Mouse (Mus musculus): Measurements from ENCODE around the gene Fryl. TPM values are rescaled to one million over a fixed set of nuclear protein-coding genes. Genes with fewer than 3 reads are reported as not detected.

Gene Fryl
- polyA plus RNA-seq, 1 experiment from 2014 or later, result 23.3 TPM

DNA sequence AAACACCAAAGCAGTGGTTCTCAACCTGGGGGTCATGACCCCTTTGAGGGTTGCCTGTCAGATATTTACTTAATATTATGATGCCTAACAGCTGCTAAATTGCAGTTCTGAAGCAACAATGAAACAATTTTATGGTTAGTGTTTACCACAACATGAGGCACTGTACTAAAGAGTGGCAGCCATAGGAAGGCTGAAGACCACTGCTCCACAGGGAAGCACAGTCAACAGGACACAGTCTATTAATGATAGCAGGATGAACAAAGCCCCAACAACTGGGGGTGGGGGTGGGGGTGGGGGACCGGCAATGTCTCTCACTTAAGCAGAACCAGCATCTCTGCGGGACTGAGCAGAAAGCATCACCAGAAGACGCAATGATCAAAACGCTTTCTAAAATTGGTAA lies 80.1 kb downstream of the Fryl start:
- Histone ChIP-seq H3K9me3 (no peaks in the 10 kb centered on the region), H3K4me2 (no peak overlapping the region), H3K27ac (no peak overlapping the region), H3K36me3 (no peaks in the 10 kb centered on the region), H3K4me1 (replicated peaks) (peaks cover 14% of the 10 kb centered on the region), H3K9ac (replicated peaks) (no peak overlapping the region), H3K27me3 (no peaks in the 10 kb centered on the region), H3K4me3 (replicated peaks) (no peak overlapping the region)
- WGBS, result 85% methylated on average over 4 of the region's 4 CpGs
- no peak for ATAC-seq (ENCODE audit: insufficient number of reproducible peaks, insufficient read depth, low FRiP score, low TSS enrichment, low read depth)

DNA sequence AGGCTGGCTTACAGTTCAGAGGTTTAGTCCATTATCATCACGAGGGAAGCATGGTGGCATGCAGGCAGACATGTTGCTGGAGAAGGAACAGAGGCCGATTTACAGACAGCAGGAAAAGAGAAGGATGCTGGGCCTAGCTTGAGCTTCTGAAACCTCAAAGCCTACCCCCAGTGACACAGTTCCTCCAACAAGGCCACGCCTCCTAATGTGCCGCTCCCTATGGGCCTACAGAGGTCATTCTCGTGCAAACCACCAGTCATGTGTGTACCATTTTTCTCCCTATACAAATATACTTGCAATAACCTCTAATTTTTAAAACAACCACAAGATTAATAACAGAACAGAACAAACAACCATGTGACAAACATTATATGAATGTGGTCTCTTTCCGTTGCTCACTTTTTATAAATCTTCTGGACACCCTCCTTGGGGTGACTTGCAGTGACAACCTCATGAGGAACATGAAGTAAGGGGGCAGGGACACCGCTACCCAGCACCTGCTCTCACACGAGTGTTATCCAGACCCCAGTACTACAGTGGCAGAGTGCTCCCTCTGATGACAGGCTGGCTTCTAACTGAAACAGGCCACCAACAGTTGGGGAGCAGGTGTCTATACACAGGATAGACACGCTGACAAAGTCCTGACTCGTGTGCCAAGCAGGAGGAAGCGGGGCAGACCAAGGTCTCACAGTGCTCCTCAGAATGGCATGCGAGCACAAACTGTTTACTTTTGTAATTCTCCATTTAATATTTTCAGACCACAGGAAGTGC lies 80.9 kb downstream of the Fryl start:
- H3K4me1 ChIP-seq (replicated peaks), result peaks cover 17% of the 10 kb centered on the region
- 90% methylated on average over 12 of the region's 12 CpGs for WGBS
- H3K9ac ChIP-seq (replicated peaks), result no peak overlapping the region
- no peaks in the 10 kb centered on the region for H3K27me3 ChIP-seq
- no peak overlapping the region for H3K4me2 ChIP-seq
- no peaks in the 10 kb centered on the region for H3K9me3 ChIP-seq
- no peak for ATAC-seq (ENCODE audit: insufficient number of reproducible peaks, insufficient read depth, low FRiP score, low TSS enrichment, low read depth)
- H3K36me3 ChIP-seq, result no peaks in the 10 kb centered on the region
- no peak overlapping the region for H3K4me3 ChIP-seq (replicated peaks)
- H3K27ac ChIP-seq, result no peak overlapping the region

DNA sequence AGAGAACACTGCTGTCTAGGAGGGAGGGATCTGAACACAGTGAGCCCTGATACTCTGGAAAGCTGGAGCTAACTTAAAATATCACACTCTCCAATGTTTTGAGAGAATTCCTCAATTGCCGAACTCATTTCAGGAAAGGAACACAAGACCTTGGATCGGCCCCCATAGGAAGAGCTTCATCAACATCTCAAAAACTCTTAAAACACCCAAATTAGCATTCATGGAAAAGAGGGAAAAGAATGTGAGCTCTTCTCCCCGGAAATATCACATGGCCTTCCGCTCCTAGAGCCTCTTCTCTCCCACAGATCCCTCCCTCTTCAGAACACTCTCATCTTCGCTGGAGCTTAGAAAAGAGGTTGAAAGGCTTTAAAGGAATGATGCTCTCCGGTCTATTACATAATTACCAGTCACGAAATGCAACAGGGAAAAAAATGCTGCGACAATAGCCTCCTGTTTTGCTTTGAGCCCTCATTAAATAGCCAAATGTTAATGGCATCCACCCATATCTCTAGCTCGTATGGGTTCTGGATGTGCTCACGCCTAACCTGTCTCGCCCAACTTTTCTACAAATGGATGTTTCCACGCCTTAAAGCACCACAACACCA lies 84.4 kb downstream of the Fryl start:
- no peaks in the 10 kb centered on the region for H3K27me3 ChIP-seq
- H3K36me3 ChIP-seq, result no peaks in the 10 kb centered on the region
- H3K4me1 ChIP-seq (replicated peaks), result peaks cover 19% of the 10 kb centered on the region
- no peak overlapping the region for H3K27ac ChIP-seq
- H3K4me2 ChIP-seq, result no peak overlapping the region
- ATAC-seq (ENCODE audit: insufficient number of reproducible peaks, insufficient read depth, low FRiP score, low TSS enrichment, low read depth), result no peak
- WGBS, result 73% methylated on average over 12 of the region's 12 CpGs
- H3K9ac ChIP-seq (replicated peaks), result no peak overlapping the region
- no peak overlapping the region for H3K4me3 ChIP-seq (replicated peaks)
- H3K9me3 ChIP-seq, result no peaks in the 10 kb centered on the region

DNA sequence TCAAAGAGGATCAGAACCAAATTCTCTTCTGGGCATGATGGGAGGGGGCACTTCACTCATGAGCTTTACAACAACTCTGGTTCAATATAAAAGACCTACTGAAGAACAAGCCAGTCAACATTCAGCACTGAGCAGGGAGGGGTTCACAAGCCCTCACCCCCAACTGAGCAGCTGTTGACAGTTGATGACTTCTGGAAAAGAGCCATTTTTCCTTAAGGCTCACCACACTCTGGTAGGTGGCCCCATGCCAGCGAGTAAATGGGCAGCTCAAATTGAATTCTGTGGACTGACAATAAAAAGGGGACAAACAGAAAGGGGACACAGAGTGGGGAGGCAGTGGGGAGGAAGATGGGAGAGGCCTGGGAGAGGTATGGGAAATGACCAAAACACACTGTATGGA lies 85.2 kb downstream of the Fryl start:
- 47% methylated on average over 1 of the region's 1 CpGs for WGBS
- no peak overlapping the region for H3K4me2 ChIP-seq
- H3K27me3 ChIP-seq, result no peaks in the 10 kb centered on the region
- H3K9me3 ChIP-seq, result no peaks in the 10 kb centered on the region
- no peak overlapping the region for H3K9ac ChIP-seq (replicated peaks)
- ATAC-seq (ENCODE audit: insufficient number of reproducible peaks, insufficient read depth, low FRiP score, low TSS enrichment, low read depth), result no peak
- no peak overlapping the region for H3K4me3 ChIP-seq (replicated peaks)
- peaks cover 14% of the 10 kb centered on the region for H3K4me1 ChIP-seq (replicated peaks)
- no peak overlapping the region for H3K27ac ChIP-seq
- no peaks in the 10 kb centered on the region for H3K36me3 ChIP-seq

DNA sequence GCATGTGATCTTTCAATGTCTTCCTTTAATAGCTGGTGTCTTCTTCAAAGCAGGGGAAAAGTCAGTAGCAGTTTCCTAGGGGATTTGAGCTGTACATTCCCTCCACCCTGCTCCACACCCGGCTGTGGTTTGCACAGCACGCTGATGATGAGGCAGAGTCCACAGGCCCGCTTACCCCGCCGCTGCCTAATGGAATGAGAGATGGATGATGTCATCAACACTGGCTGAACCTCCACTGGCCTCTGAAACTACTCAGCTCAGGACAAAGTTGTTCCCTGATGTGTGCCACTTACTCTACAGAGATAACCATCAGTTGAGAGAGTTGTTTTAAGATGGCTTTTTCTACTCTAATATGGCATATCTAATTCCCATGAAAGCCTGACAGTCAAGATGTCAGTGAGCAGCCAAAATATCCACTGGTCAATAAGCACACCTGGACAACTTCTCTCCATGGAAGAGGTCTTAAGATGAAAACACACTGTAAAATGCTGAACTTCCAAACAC lies 87.6 kb downstream of the Fryl start:
- H3K9ac ChIP-seq (replicated peaks), result no peak overlapping the region
- ATAC-seq (ENCODE audit: insufficient number of reproducible peaks, insufficient read depth, low FRiP score, low TSS enrichment, low read depth), result no peak
- whole genome bisulfite sequencing, result 63% methylated on average over 5 of the region's 5 CpGs
- H3K4me1 ChIP-seq (replicated peaks), result peaks cover 14% of the 10 kb centered on the region
- H3K9me3 ChIP-seq, result no peaks in the 10 kb centered on the region
- no peaks in the 10 kb centered on the region for H3K27me3 ChIP-seq
- no peak overlapping the region for H3K27ac ChIP-seq
- H3K4me2 ChIP-seq, result no peak overlapping the region
- no peak overlapping the region for H3K4me3 ChIP-seq (replicated peaks)
- no peaks in the 10 kb centered on the region for H3K36me3 ChIP-seq

DNA sequence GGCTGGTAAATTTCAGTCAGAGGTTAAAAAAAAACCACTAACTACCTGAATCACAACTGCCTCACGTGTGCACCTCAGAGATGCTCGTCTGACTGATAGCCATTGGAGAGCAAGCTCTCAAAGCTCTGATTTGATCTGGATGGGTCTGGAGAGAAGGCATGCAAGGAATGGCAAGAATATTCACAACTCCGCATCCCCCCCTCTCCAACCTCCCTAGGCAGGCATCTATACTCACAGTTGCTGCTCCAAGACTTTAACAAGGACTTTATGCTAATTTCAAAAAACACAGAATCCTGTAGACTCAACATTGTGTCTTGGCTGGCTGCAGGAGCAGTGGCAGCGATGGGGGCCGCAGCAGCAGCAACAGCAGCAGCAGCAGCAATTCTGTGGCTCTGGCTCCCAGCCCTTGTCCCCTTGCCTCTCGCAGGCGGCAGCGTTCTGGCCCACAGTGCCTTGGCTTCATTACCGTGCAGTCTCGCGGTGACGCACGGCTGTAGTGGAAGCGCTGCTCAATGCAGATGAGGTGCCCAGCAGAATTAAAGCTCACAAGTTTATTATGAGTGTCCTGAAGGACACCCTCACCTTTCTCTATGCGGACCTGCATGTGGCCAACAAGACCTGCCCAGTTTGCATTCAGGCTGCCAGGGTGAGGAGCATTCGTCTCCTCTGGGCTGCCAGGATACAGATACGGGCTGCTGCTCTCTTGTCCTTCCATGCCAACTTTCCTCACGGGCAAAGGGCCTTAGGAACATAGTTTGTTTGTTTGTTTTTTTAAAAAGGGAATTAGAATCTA lies 88.2 kb downstream of the Fryl start:
- no peaks in the 10 kb centered on the region for H3K9me3 ChIP-seq
- WGBS, result 76% methylated on average over 18 of the region's 18 CpGs
- H3K9ac ChIP-seq (replicated peaks), result no peak overlapping the region
- no peak overlapping the region for H3K4me3 ChIP-seq (replicated peaks)
- no peaks in the 10 kb centered on the region for H3K36me3 ChIP-seq
- no peak overlapping the region for H3K4me2 ChIP-seq
- no peak for ATAC-seq (ENCODE audit: insufficient number of reproducible peaks, insufficient read depth, low FRiP score, low TSS enrichment, low read depth)
- H3K4me1 ChIP-seq (replicated peaks), result peaks cover 17% of the 10 kb centered on the region
- H3K27ac ChIP-seq, result no peak overlapping the region
- H3K27me3 ChIP-seq, result no peaks in the 10 kb centered on the region

DNA sequence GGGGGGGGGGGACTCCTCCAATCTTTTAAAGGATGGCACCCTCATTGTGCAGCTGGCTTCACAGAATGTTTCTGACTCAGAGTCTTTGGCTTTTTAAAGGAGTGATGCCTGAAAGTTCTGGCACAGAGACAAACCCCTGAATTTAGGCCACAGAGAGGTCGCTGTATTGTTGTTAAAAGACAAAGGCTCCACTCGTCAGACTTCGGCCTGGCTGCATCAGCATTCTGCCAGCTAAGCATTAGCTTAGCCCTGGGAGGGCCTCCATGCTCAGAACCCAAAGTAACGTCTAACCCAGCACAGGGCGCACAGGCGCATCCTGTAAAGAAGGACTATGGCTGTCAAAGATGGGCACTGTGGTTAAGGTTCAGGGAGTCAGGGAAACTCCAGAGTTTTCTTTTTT lies 92.4 kb downstream of the Fryl start:
- H3K4me3 ChIP-seq (replicated peaks), result no peak overlapping the region
- no peaks in the 10 kb centered on the region for H3K36me3 ChIP-seq
- H3K27ac ChIP-seq, result no peak overlapping the region
- ATAC-seq (ENCODE audit: insufficient number of reproducible peaks, insufficient read depth, low FRiP score, low TSS enrichment, low read depth), result no peak
- no peak overlapping the region for H3K4me2 ChIP-seq
- 76% methylated on average over 6 of the region's 6 CpGs for WGBS
- no peaks in the 10 kb centered on the region for H3K9me3 ChIP-seq
- peaks cover 19% of the 10 kb centered on the region for H3K4me1 ChIP-seq (replicated peaks)
- H3K27me3 ChIP-seq, result no peaks in the 10 kb centered on the region
- no peak overlapping the region for H3K9ac ChIP-seq (replicated peaks)

DNA sequence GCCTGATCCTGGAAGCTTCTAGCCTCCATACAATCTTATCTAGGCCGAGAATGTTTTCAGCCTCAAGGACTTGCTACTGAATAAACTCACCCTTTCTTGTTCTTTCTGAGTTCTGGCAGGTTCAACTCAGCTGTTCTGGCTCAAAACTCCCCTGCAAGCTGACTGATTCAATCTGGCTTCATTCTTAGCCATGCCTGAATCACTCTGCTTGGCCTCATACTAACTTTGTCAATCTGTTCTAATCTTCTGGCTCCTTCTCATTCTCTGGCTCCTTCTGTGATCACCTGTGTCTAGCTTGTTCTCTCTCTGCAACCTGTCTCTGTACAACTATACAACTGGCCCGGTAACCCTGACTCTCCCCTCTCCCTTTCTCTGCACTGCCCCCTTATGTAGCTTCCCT lies 93.9 kb downstream of the Fryl start:
- H3K27me3 ChIP-seq, result no peaks in the 10 kb centered on the region
- no peak overlapping the region for H3K27ac ChIP-seq
- H3K9me3 ChIP-seq, result no peaks in the 10 kb centered on the region
- H3K36me3 ChIP-seq, result no peaks in the 10 kb centered on the region
- no peak overlapping the region for H3K9ac ChIP-seq (replicated peaks)
- H3K4me1 ChIP-seq (replicated peaks), result peaks cover 18% of the 10 kb centered on the region
- ATAC-seq (ENCODE audit: insufficient number of reproducible peaks, insufficient read depth, low FRiP score, low TSS enrichment, low read depth), result no peak
- H3K4me3 ChIP-seq (replicated peaks), result no peak overlapping the region
- WGBS, result 92% methylated on average over 2 of the region's 2 CpGs
- no peak overlapping the region for H3K4me2 ChIP-seq

DNA sequence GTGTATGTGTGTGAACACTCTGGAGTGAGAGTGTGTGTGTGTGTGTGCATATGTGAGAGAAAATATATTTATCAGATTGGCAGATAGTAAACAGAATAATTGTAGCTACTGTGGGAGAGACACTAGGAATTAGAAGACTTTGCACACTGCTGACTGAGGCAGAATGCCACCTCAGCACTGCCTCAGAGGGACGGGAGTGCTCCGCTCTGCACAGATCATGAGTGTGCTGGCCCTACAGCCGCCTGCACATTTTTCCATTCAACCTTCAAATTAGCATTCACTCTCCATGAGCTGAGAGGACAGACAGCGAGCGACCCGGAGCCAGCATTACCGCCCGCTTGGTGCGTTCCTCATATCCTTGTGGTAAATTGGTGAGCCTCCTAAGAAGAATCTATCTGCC lies 96.0 kb downstream of the Fryl start:
- H3K4me2 ChIP-seq, result no peak overlapping the region
- H3K27ac ChIP-seq, result no peak overlapping the region
- 94% methylated on average over 9 of the region's 9 CpGs for WGBS
- ATAC-seq (ENCODE audit: insufficient number of reproducible peaks, insufficient read depth, low FRiP score, low TSS enrichment, low read depth), result no peak
- H3K36me3 ChIP-seq, result no peaks in the 10 kb centered on the region
- no peak overlapping the region for H3K4me3 ChIP-seq (replicated peaks)
- H3K27me3 ChIP-seq, result no peaks in the 10 kb centered on the region
- H3K9me3 ChIP-seq, result no peaks in the 10 kb centered on the region
- H3K9ac ChIP-seq (replicated peaks), result no peak overlapping the region
- H3K4me1 ChIP-seq (replicated peaks), result peaks cover 25% of the 10 kb centered on the region

DNA sequence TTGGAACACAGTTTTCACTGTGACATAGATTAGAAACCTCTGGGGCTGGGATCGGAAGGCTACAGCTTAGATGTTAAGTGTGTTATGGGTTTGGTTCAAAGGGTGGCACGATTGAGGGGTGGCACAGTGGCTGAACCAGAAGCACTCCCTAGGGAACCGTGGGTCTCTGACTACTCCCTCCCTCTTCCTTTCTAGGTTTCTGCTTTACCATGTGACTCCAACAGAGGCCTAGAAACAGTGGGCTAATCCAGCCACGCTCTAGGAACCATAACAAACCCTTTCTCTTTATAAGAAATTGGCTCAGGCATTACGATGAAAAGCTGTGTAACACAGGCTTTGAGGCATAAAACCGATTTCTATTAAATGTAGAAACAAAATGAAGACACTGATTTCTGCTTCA lies 98.9 kb downstream of the Fryl start:
- Histone ChIP-seq H3K9ac (replicated peaks) (no peak overlapping the region), H3K4me2 (no peak overlapping the region), H3K4me3 (replicated peaks) (no peak overlapping the region), H3K4me1 (replicated peaks) (peaks cover 18% of the 10 kb centered on the region), H3K36me3 (no peaks in the 10 kb centered on the region), H3K9me3 (no peaks in the 10 kb centered on the region), H3K27me3 (no peaks in the 10 kb centered on the region), H3K27ac (no peak overlapping the region)
- 83% methylated on average over 6 of the region's 6 CpGs for WGBS
- ATAC-seq (ENCODE audit: insufficient number of reproducible peaks, insufficient read depth, low FRiP score, low TSS enrichment, low read depth), result no peak

DNA sequence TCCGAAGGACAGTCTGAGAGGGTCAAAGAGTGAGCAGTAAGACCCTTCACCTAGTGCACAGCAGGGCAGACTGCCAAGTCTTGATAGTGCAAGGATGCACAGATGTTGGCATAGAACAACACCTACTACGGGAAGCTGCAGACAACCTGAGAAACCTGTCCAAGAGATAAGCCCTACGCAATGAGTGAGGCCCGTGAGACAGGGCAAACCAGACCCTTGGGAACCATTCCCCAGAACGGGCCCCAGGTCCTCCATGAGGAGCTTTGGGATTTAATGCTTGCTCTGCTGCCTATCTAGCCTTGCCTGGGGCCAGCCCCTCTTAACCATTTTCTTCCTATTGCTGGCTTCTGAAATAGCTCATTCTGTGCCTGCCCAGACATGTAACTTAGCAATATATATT lies 99.4 kb downstream of the Fryl start:
- WGBS, result 76% methylated on average over 5 of the region's 5 CpGs
- Histone ChIP-seq H3K36me3 (no peaks in the 10 kb centered on the region), H3K9ac (replicated peaks) (no peak overlapping the region), H3K9me3 (no peaks in the 10 kb centered on the region), H3K4me1 (replicated peaks) (peaks cover 14% of the 10 kb centered on the region), H3K27ac (no peak overlapping the region), H3K4me2 (no peak overlapping the region), H3K4me3 (replicated peaks) (no peak overlapping the region), H3K27me3 (no peaks in the 10 kb centered on the region)
- no peak; the same call in 1 of the 2 replicates for ATAC-seq (ENCODE audit: insufficient number of reproducible peaks, insufficient read depth, low FRiP score, low TSS enrichment, low read depth)
